Mouse (Mus musculus) olfactory bulb, adult 2 months (tissue): ENCODE data around the gene Nat14. TPM values are rescaled to one million over a fixed set of nuclear protein-coding genes. Genes with fewer than 3 reads are reported as not detected.

Experiments
- H3K27ac ChIP-seq: fragments of 200-500 bp; 2 replicates; pipeline ENCODE4 v1.5.1; 2012; ENCODE audit warnings: low read depth, low read length; ENCODE audit not compliant: insufficient read depth
- H3K4me1 ChIP-seq: fragments of 200-500 bp; 2 replicates; pipeline ENCODE4 v1.6.1; 2012; ENCODE audit warnings: low read length; ENCODE audit not compliant: control insufficient read depth, insufficient read depth
- H3K4me3 ChIP-seq: fragments of 200-500 bp; 2 replicates; pipeline ENCODE4 v1.5.1; 2012; ENCODE audit warnings: mild to moderate bottlenecking, low read depth, low read length, moderate library complexity; ENCODE audit not compliant: insufficient read depth
- CTCF ChIP-seq: fragments of 200-500 bp; IDR thresholded peaks from 2 replicates; pipeline ENCODE4 v1.5.1; 2012; ENCODE audit warnings: low read depth, mild to moderate bottlenecking, low read length, moderate library complexity; ENCODE audit not compliant: insufficient read depth
- POLR2A ChIP-seq: fragments of 200-500 bp; IDR thresholded peaks from 2 replicates; pipeline ENCODE4 v1.6.1; 2012; ENCODE audit warnings: mild to moderate bottlenecking, low read depth, low read length, moderate library complexity; ENCODE audit not compliant: insufficient read depth
- WGBS: fragments of 180-500 bp; shearing (Covaris S2); methylation state at CpG from one replicate; pipeline ENCODE4 v1.1.7; 2018; 5-methylcytosine and 5-hydroxymethylcytosine counted together
- polyA plus RNA-seq: library from polyadenylated mRNA; stranded (reverse); fragments of >200 nt; gene quantifications from 2 replicates; pipeline ENCODE4 v1.2.4, GENCODE M21; 2012; ENCODE audit warnings: low replicate concordance; ENCODE audit not compliant: missing spikeins, insufficient read depth, insufficient read length

Gene Nat14
- polyA plus RNA-seq, 1 experiment: not detected

DNA sequence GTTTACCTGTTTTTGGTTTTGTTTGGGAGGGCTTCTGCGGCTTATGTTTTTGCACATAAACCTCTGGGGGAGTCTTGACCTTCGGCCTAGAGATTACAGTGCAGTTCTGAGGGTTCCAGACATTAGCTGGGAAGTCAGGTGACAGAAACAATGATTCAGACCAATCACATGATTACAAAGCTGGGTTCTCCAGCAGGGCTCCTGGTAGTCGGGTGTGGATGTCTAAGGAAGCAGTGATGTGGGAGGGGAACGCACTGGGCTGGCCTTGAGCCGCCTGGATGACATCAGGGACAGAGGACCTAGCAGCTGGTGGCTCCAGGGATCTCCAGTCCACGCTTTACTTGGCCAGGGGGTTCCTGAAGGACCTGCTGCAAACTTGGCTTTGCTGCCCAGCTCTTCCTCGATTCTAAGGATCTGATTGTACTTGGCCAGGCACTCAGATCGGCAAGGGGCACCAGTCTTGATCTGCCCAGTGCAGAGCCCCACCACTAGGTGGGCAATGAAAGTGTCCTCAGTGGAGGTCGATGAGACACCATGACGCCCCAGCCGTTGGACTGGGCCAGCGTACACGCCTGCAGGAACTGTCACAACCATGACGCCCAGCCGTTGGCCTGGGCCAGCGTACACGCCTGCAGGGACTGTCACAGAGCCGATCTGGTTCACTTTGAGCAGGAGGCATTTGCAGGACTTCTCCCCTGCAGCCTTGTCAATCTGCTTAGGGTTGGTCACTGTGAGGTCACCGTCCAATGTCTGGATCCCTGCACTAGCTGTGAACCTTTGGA lies 28.9 kb downstream of the Nat14 start:
- Histone ChIP-seq H3K27ac (no peak overlapping the region), H3K4me3 (no peak overlapping the region), H3K4me1 (peaks cover 17% of the 10 kb centered on the region; the same call in 1 of the 2 replicates)
- TF ChIP-seq CTCF: no peak
- no peak for TF ChIP-seq POLR2A
- WGBS: 81% methylated on average over 19 of the region's 19 CpGs

DNA sequence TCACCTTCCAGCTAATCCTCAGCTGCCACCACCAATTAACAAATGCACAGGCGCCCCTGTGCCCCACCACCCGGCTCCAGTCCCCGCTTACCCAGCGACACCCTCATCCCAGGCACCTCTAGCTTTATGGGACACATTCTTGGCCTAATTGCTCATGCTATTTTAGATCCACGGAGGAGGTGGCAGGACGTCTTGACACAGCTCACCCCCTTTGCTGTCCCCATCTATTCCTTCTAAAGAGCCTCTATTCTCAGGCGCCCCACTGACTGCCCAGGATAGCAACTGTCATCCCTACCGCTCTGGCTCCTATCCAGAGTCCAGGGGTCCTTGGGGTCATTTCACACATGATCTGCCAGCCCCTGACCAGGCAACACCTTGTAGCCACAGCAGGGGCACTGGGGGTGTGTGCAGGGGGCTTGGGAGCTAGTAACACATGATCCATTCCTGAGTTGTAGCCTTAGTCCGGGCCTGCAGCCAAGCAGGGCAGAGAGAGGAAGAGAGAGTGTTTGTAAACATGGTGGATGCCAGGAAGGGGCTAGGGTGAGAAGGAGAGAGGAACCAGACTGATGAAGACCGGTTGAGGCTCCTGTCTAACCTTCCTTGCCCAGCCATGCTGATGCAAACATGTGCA lies 32.1 kb downstream of the Nat14 start:
- 33% methylated on average over 10 of the region's 10 CpGs for WGBS
- no peak overlapping the region for H3K4me3 ChIP-seq
- H3K4me1 ChIP-seq: peaks cover 17% of the 10 kb centered on the region; the same call in 1 of the 2 replicates
- no peak overlapping the region for H3K27ac ChIP-seq
- TF ChIP-seq CTCF (no peak), POLR2A (no peak)

DNA sequence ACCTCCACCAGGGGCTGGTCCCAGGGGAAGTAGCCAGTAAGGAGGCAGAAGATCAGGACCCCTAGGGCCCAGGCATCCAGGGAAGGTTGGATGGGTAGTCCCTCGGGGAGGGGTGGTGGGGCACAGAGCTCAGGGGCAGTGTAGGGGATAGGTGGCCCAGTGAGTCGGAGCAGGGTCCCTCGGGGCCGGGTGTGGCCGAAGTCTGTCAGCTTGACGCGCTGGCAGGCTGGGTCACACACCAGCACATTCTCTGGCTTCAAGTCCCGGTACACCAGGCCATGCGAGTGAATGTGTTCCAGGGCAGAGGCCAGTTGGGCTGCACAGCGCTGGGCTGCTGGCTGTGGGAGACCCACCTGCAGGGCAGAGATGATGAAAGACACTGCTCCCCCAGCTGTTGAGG lies 35.5 kb downstream of the Nat14 start:
- TF ChIP-seq POLR2A (no peak), CTCF (no peak)
- Histone ChIP-seq H3K4me1 (peaks cover 11% of the 10 kb centered on the region; the same call in 1 of the 2 replicates), H3K4me3 (no peak overlapping the region), H3K27ac (no peak overlapping the region)
- 88% methylated on average over 10 of the region's 10 CpGs for WGBS

DNA sequence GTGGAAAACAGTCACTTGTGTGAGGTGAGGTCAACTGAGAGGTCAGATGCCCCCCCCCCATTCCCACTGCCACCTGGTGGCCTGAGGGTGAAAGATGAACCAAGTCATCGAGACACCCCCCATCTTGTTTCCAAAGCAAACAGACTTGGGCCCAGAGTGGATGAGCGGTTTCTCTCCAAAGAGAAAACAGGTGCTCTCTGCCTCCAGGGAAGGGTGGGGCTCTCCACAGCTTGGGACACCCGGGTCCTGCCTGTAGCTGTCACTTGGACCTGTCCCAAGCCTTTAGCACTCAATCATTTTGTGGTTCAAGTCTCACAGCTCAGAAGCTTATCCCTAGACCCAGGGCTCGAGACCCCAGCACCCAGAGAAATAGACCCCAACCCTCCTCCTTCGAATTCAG lies 41.7 kb downstream of the Nat14 start:
- H3K27ac ChIP-seq: no peak overlapping the region
- 77% methylated on average over 5 of the region's 5 CpGs for WGBS
- peaks cover 4% of the 10 kb centered on the region for H3K4me1 ChIP-seq
- TF ChIP-seq CTCF (no peak), POLR2A (no peak)
- H3K4me3 ChIP-seq: no peak overlapping the region

DNA sequence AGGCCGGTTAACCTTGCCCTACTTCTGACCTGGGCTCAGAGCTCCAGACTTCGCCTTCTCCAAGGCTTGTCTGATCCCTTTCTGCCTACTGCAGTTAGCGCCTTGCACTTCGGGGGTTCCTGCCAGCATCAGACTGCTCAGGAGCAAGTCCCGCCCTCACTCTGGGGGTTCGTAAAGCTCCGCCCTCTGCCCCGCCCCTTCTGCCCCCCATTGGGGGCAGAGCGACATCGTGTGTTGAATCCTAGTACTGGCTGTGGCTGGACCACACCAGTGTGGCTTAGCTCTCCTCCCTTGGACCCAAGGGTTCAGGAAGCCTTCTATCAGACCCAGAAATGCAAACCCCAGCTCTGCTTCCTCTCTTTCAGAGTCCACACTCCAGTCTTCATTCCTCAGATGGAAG lies 42.4 kb downstream of the Nat14 start, which contains the start of gene Sbk2:
TSS of gene Sbk2 (minus strand) at position 135 of the 400 bp plus-strand sequence.
- Histone ChIP-seq H3K4me3 (no peak within 1 kb of the TSS), H3K27ac (no peak within 1 kb of the TSS), H3K4me1 (peaks cover 4% of the 10 kb centered on the region)
- 4% methylated on average over 10 of the region's 10 CpGs for WGBS
- TF ChIP-seq CTCF: peak; percentile 53
- no peak for TF ChIP-seq POLR2A

DNA sequence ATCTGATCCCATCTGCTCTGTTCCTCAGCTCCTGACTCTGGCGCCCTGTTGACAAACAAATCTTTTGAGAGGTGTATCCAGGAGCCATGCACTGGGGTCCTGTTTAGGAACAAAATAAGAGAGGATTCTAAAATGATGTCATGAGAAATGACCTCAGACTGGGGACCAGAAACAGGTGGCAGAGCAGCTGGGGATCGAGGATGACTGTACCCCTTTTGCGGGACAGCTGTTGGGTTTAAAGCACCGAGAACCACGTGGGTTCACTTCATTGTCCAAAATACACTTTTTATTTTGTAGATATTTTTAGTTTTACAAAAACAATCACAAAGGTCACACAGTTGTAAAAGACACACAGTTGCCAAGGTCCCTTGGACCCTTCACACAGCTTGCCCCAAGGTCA lies 43.2 kb downstream of the Nat14 start:
- TF ChIP-seq CTCF (no peak), POLR2A (no peak)
- 86% methylated on average over 5 of the region's 5 CpGs for WGBS
- no peak overlapping the region for H3K4me3 ChIP-seq
- no peak overlapping the region for H3K27ac ChIP-seq
- peaks cover 4% of the 10 kb centered on the region for H3K4me1 ChIP-seq

DNA sequence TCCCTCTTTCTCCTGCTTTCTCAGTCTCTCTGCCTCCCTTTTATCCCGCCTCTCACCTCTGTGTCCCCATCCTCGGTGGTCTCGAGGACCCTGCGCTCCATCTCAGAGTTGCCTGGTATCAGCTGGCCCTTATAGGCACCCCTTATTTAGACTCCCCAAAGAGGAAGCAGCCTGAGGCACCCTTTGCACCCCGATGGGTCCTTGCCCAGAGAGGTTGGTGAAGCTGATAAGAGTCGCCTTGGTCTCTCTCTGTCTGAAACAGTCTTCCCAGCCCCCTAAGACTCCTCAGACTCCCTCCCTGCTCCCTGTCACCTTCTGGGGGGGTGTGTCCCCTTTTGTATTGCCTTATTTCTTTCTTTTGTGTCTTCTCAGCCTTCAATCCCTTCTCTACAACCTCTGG lies 49.2 kb downstream of the Nat14 start, which contains the start of gene Sbk3:
TSS of gene Sbk3 (minus strand) at position 101 of the 400 bp plus-strand sequence.
- Histone ChIP-seq H3K27ac (no peak within 1 kb of the TSS), H3K4me3 (no peak within 1 kb of the TSS), H3K4me1 (peaks cover 8% of the 10 kb centered on the region)
- WGBS: 37% methylated on average over 6 of the region's 6 CpGs
- TF ChIP-seq CTCF: no peak
- no peak for TF ChIP-seq POLR2A

DNA sequence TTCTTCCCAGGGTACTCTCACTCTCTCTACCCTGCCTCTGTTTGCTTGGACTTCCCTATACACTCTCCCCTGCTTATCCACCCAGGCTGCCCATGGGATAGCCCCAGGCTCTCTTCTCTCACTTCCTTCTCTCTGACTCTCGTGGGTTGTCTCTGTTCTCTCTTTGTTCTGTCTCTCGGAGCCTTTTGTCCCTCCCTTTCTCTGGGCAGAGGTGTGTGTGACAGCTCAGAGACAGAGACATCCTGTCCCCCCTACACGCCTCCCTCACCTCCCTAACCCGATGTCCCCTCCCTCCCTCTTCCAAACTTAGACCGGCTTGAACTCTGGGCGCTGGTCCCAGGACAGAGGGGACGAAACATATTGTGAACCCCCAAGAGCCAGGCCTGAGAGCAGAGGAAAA lies 49.9 kb downstream of the Nat14 start:
- Histone ChIP-seq H3K4me3 (no peak overlapping the region), H3K27ac (no peak overlapping the region), H3K4me1 (peaks cover 8% of the 10 kb centered on the region)
- TF ChIP-seq CTCF: no peak
- no peak for TF ChIP-seq POLR2A
- WGBS: 41% methylated on average over 7 of the region's 7 CpGs

DNA sequence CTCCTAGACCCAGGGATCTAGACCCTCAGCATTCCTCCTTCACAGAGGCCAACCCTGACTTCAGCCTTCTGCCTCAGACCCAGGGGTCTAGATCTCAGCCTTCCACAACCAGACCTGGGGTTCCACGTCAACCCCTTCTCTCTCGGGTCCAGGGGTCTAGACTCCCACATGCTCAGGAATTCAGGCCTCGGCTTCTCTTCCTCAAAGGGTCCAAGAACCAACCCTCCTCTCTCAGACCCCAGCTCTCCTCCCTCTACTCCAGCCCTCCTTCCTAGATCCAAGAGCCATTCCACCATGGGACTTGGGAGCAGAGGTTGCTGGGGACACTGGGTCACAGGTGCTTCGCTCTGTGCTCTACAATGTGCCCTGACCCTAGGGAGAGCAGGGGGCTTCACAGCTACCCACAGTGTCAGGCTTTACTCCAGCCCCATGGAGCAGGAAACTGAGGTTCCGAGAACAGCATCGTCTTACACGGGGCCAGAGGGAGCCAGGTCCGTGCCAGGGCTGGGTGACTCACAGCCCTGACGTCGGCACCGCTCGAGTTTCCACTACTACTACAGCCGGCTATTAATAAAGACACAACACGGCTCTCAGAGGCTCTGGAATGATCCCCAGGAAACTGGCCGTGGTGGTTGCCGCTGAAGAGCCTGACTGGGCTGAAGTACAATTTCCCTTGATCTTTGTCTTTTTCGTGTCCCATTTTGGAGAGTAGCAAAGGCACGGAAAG lies 50.7 kb downstream of the Nat14 start:
- 52% methylated on average over 18 of the region's 18 CpGs for WGBS
- no peak overlapping the region for H3K4me3 ChIP-seq
- peaks cover 8% of the 10 kb centered on the region for H3K4me1 ChIP-seq
- TF ChIP-seq CTCF: no peak
- no peak for TF ChIP-seq POLR2A
- H3K27ac ChIP-seq: no peak overlapping the region

Other genes starting within 250 kb of the Nat14 start
- not detected in 2 replicates for gene Hspbp1, start 237.0 kb upstream of the Nat14 start, polyA plus RNA-seq
- not detected in 2 replicates for gene Brsk1, start 231.4 kb upstream of the Nat14 start, polyA plus RNA-seq
- not detected in 2 replicates for gene Tmem150b, start 196.8 kb upstream of the Nat14 start, polyA plus RNA-seq
- gene Kmt5c, start 181.9 kb upstream of the Nat14 start, polyA plus RNA-seq: not detected in 2 replicates
- not detected in 2 replicates for gene Cox6b2, start 168.9 kb upstream of the Nat14 start, polyA plus RNA-seq
- gene Fam71e2, start 150.7 kb upstream of the Nat14 start, polyA plus RNA-seq: not detected in 2 replicates
- not detected in 2 replicates for gene Il11, start 139.2 kb upstream of the Nat14 start, polyA plus RNA-seq
- not detected in 2 replicates for gene Tmem190, start 139.1 kb upstream of the Nat14 start, polyA plus RNA-seq
- gene Tmem238, start 132.4 kb upstream of the Nat14 start, polyA plus RNA-seq: not detected in 2 replicates
- gene Rpl28, start 129.2 kb upstream of the Nat14 start, polyA plus RNA-seq: not detected in 2 replicates
- gene Ube2s, start 109.4 kb upstream of the Nat14 start, polyA plus RNA-seq: not detected in 2 replicates
- 146 TPM in 1 of 2 replicates, not detected in the other for gene Shisa7, start 77.3 kb upstream of the Nat14 start, polyA plus RNA-seq
- not detected in 2 replicates for gene Isoc2b, start 51.8 kb upstream of the Nat14 start, polyA plus RNA-seq
- not detected in 2 replicates for gene Isoc2a, start 44.9 kb upstream of the Nat14 start, polyA plus RNA-seq
- gene Gm36210, start 15.5 kb upstream of the Nat14 start, polyA plus RNA-seq: not detected in 2 replicates
- not detected in 2 replicates for gene Zfp628, start 6.8 kb upstream of the Nat14 start, polyA plus RNA-seq
- gene Ssc5d, start 3.8 kb downstream of the Nat14 start, polyA plus RNA-seq: not detected in 2 replicates
- not detected in 2 replicates for gene Sbk2, start 42.4 kb downstream of the Nat14 start, polyA plus RNA-seq
- not detected in 2 replicates for gene Sbk3, start 49.1 kb downstream of the Nat14 start, polyA plus RNA-seq
- not detected in 2 replicates for gene Zfp579, start 74.1 kb downstream of the Nat14 start, polyA plus RNA-seq
- gene Zfp524, start 92.4 kb downstream of the Nat14 start, polyA plus RNA-seq: not detected in 2 replicates
- gene Fiz1, start 92.7 kb downstream of the Nat14 start, polyA plus RNA-seq: not detected in 2 replicates
- not detected in 2 replicates for gene Gm44973, start 93.5 kb downstream of the Nat14 start, polyA plus RNA-seq
- gene Zfp865, start 98.3 kb downstream of the Nat14 start, polyA plus RNA-seq: not detected in 2 replicates
- gene Ccdc106, start 98.5 kb downstream of the Nat14 start, polyA plus RNA-seq: not detected in 2 replicates
- gene 4632433K11Rik, start 112.1 kb downstream of the Nat14 start, polyA plus RNA-seq: not detected in 2 replicates
- gene Zfp784, start 116.4 kb downstream of the Nat14 start, polyA plus RNA-seq: not detected in 2 replicates
- not detected in 2 replicates for gene Zfp580, start 129.5 kb downstream of the Nat14 start, polyA plus RNA-seq
- gene U2af2, start 140.1 kb downstream of the Nat14 start, polyA plus RNA-seq: 837 TPM in 1 of 2 replicates, not detected in the other
- gene Epn1, start 158.2 kb downstream of the Nat14 start, polyA plus RNA-seq: not detected in 2 replicates
- gene Rfpl4, start 194.9 kb downstream of the Nat14 start, polyA plus RNA-seq: not detected in 2 replicates
- not detected in 2 replicates for gene Rasl2-9, start 203.9 kb downstream of the Nat14 start, polyA plus RNA-seq
- gene Vmn1r55, start 227.6 kb downstream of the Nat14 start, polyA plus RNA-seq: not detected in 2 replicates